Mouse (Mus musculus) lung, postnatal 0 days (tissue): ENCODE measurements around the gene Dscaml1.

Experiments
- CTCF ChIP-seq: IDR thresholded peaks from 2 replicates; pipeline ENCODE4 v1.5.1; 2016; ENCODE audit warnings: antibody characterized with exemption, mild to moderate bottlenecking
- EP300 ChIP-seq: IDR thresholded peaks from 2 replicates; pipeline ENCODE4 v1.6.1; 2016; ENCODE audit warnings: antibody characterized with exemption, mild to moderate bottlenecking, control low read depth

DNA sequence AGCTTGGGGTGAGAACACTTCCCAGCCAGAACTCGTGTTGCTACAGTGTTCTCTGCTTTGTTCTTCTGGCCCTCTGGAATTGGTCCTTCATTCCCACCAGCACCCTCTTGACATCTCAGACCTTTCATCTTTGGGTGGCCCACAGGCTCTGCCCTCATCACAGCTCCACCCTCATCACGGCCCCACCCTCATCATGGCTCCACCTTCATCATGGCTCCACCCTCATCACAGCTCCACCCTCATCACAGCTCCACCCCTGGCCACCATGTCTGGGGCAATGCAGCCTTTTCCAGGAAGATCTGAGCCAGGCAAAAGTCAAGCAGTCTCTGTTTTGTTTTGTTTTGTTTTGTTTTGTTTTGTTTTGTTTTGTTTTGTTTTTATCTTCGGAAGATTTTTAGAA, 289.0 kb downstream of the Dscaml1 start:
- TF ChIP-seq CTCF (no peak), EP300 (no peak)
